Mouse (Mus musculus) E14TG2a.4 (cell line): Measurements from ENCODE around the gene Cemip2.
"Not testable (repeated sequence)": the region's sequence is repeated elsewhere in the genome, so short reads cannot be mapped to it uniquely, and the experiment has no call there.

Experiments
- H3K27me3 ChIP-seq: 2 replicates; pipeline ENCODE4 v1.6.1; 2014; ENCODE audit warnings: low read length, control low read depth; ENCODE audit not compliant: insufficient read depth
- H3K36me3 ChIP-seq: 2 replicates; pipeline ENCODE4 v1.6.1; 2014; ENCODE audit warnings: low read length, control low read depth; ENCODE audit not compliant: insufficient read depth
- H3K4me1 ChIP-seq: replicated peaks from 2 replicates; pipeline ENCODE4 v1.6.1; 2014; ENCODE audit warnings: low read depth, low read length, control low read depth
- H3K4me3 ChIP-seq: replicated peaks from 2 replicates; pipeline ENCODE4 v1.5.1; 2014; ENCODE audit warnings: mild to moderate bottlenecking, low read length
- H3K9me3 ChIP-seq: 2 replicates; pipeline ENCODE4 v1.6.1; 2014; ENCODE audit warnings: low read length, control low read depth
- CTCF ChIP-seq: conservative IDR thresholded peaks from 2 replicates; pipeline ENCODE4 v1.5.1; 2014; ENCODE audit warnings: low read length
- NANOG ChIP-seq: IDR thresholded peaks from 2 replicates; pipeline ENCODE4 v1.6.1; 2014; ENCODE audit warnings: borderline replicate concordance, low read length, mixed read lengths
- POU5F1 ChIP-seq: IDR thresholded peaks from 2 replicates; pipeline ENCODE4 v1.6.1; 2014; ENCODE audit warnings: low read length, borderline replicate concordance

The Cemip2 gene

GRCm38 (mm10) chr19:21860894-21861293 is 82.8 kb downstream of the Cemip2 start:
- Histone ChIP-seq H3K9me3 (no peaks in the 10 kb centered on the region), H3K4me3 (no peak overlapping the region), H3K27me3 (no peaks in the 10 kb centered on the region), H3K4me1 (peaks cover 32% of the 10 kb centered on the region), H3K36me3 (peaks cover 43% of the 10 kb centered on the region)
- no peak for TF ChIP-seq CTCF
- no peak for TF ChIP-seq POU5F1
- TF ChIP-seq NANOG: no peak

- no peaks in the 10 kb centered on the region for H3K9me3 ChIP-seq
- peaks cover 22% of the 10 kb centered on the region for H3K4me1 ChIP-seq
- no peaks in the 10 kb centered on the region for H3K27me3 ChIP-seq
- TF ChIP-seq POU5F1 (no peak), NANOG (no peak), CTCF (no peak)
- no peak overlapping the region for H3K4me3 ChIP-seq
- H3K36me3 ChIP-seq: peaks cover 27% of the 10 kb centered on the region
Observed at GRCm38 (mm10) chr19:21862289-21862990, 84.3 kb downstream of the Cemip2 start.

GRCm38 (mm10) chr19:21862991-21863931 is 85.1 kb downstream of the Cemip2 start:
- Histone ChIP-seq H3K36me3 (peaks cover 21% of the 10 kb centered on the region), H3K4me1 (peaks cover 22% of the 10 kb centered on the region), H3K27me3 (no peaks in the 10 kb centered on the region), H3K4me3 (no peak overlapping the region), H3K9me3 (no peaks in the 10 kb centered on the region)
- TF ChIP-seq CTCF (no peak), POU5F1 (no peak), NANOG (no peak)

- no peak overlapping the region for H3K4me3 ChIP-seq
- peaks cover 8% of the 10 kb centered on the region for H3K4me1 ChIP-seq
- H3K9me3 ChIP-seq: no peaks in the 10 kb centered on the region
- no peaks in the 10 kb centered on the region for H3K27me3 ChIP-seq
- peaks cover 4% of the 10 kb centered on the region for H3K36me3 ChIP-seq
- TF ChIP-seq POU5F1: no peak
- no peak for TF ChIP-seq NANOG
- TF ChIP-seq CTCF: no peak
Observed at GRCm38 (mm10) chr19:21865242-21866055, 87.3 kb downstream of the Cemip2 start.

- no peak for TF ChIP-seq POU5F1
- no peak for TF ChIP-seq NANOG
- no peak for TF ChIP-seq CTCF
- H3K4me3 ChIP-seq: no peak overlapping the region
- peaks cover 3% of the 10 kb centered on the region for H3K36me3 ChIP-seq
- no peaks in the 10 kb centered on the region for H3K9me3 ChIP-seq
- peaks cover 8% of the 10 kb centered on the region for H3K4me1 ChIP-seq
- no peaks in the 10 kb centered on the region for H3K27me3 ChIP-seq
Observed at GRCm38 (mm10) chr19:21866094-21866493, 88.0 kb downstream of the Cemip2 start.

GRCm38 (mm10) chr19:21866756-21867155 is 88.6 kb downstream of the Cemip2 start:
- H3K9me3 ChIP-seq, H3K27me3 ChIP-seq, H3K4me3 ChIP-seq, H3K36me3 ChIP-seq: not testable (repeated sequence)
- peaks cover 15% of the 10 kb centered on the region for H3K4me1 ChIP-seq

GRCm38 (mm10) chr19:21868471-21868870 is 90.3 kb downstream of the Cemip2 start:
- no peak for TF ChIP-seq NANOG
- no peak for TF ChIP-seq CTCF
- no peak for TF ChIP-seq POU5F1
- 0 out of 2 replicates have a peak, but pooled peaks cover 6% of the 10 kb centered on the region for H3K4me1 ChIP-seq
- H3K4me3 ChIP-seq: no peak overlapping the region

More at GRCm38 (mm10) chr19:21868471-21868870, 90.3 kb downstream of the Cemip2 start:
- Histone ChIP-seq H3K36me3 (no peaks in the 10 kb centered on the region), H3K27me3 (no peaks in the 10 kb centered on the region), H3K9me3 (no peaks in the 10 kb centered on the region)
